Mouse (Mus musculus): ENCODE results near the gene Cyfip2. TPM values are rescaled to one million over a fixed set of nuclear protein-coding genes. Genes with fewer than 3 reads are reported as not detected.

The Cyfip2 gene
- total RNA-seq, 4 experiments from 2014 or later = 534 to 625 (median 593) TPM

- DNase-seq (ENCODE audit: low spot score in 2 of 2) = no peak
These were observed 71.4 kb downstream of the Cyfip2 start for GRCm38 (mm10) chr11:46241150-46241673.

DNA sequence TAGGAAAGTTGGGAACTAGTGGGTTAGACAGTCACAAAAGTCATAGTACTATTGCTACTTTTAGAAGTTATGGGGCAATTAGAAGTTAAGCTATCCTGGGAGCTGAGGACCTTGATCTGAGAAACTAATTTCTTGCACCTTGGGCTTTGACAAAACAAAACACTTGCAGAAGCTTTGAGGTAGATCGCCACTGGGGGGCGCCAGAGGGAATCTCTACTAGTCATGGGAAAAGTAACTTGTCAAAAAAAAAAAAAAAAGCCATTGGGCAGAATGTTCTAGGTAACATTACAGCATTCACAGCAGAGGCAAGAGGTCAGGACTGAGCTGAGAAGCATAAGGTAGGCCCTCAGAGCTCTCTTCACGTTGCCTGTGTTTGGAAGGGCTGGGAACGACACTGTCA is 75.7 kb downstream of the Cyfip2 start:
- DNase-seq (ENCODE audit: low spot score in 2 of 2) = peak in 1 of 2 experiments; percentile 70

DNA sequence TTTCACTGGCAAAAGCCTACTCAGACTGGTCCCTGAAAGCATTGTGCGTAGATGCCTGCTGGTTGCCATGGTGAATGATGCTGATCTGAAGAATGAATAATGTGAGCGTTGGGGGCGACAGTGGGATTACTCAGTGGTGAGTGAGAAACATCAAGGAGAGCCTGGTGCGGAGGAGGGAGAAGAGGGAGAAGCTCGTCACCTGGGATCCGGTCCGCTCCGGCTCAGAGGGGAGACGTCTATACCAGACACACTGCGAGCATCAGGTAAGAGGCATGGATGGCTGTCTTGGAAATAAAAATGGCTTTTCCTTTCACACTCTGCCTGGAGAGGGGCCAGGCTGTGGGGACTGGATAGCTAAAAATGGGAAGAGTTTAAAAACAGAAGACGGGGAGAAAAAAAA is 77.3 kb downstream of the Cyfip2 start, which contains the start of gene Fndc9:
Fndc9 (plus strand) TSS at position 198 of the 400 bp plus-strand sequence.
- peak in 1 of 2 experiments; percentile 94 for DNase-seq (ENCODE audit: low spot score in 2 of 2)

GRCm38 (mm10) chr11:46233966-46234365 is 78.7 kb downstream of the Cyfip2 start:
- no peak for DNase-seq (ENCODE audit: low spot score in 2 of 2)

- DNase-seq (ENCODE audit: low spot score in 2 of 2) = no peak
These were observed 79.9 kb downstream of the Cyfip2 start for GRCm38 (mm10) chr11:46232803-46233202.

DNA sequence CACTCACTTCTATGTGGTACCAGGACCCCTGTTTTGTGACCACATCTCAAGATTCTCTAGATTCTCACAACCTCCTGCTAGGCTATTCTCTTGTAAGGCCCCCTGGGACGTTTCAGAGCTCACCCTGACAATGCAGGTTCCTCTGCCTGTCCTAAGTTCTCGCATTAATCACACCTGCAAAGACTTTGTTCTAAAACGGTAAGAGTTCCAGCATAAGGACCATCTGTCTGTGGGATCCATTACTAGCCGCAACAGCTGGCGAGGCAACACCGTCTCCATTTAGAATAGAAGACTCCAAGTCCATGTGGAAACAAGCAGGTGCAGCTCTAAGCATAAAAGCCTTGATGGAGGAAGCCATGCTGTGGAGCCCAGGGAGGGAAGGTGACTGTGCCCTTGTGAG is 82.5 kb downstream of the Cyfip2 start:
- DNase-seq (ENCODE audit: low spot score in 2 of 2) = no peak

DNA sequence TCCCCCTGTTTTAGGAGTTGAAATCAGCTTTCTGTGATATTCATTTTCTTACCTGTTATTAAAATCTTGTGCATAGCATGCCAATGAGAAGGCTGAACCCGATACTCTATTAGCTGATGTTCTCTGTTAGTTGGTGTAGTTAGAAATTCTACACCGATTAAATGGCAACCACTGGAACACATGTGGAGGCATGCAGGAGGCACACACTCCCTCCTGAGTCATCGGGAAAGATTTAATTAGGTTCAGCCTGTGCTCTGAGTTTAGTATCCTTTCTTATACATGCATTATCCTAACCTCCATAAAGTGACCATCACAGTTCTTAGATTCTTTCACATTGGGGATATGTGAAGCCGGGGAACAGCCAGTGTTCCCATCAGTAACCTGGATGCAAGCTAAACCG is 87.3 kb downstream of the Cyfip2 start:
- DNase-seq (ENCODE audit: low spot score in 2 of 2) = no peak

GRCm38 (mm10) chr11:46223575-46223974 is 89.1 kb downstream of the Cyfip2 start:
- DNase-seq (ENCODE audit: low spot score in 2 of 2) = no peak

- DNase-seq (ENCODE audit: low spot score in 2 of 2) = no peak
These were observed 92.4 kb downstream of the Cyfip2 start for GRCm38 (mm10) chr11:46220211-46220610.

DNA sequence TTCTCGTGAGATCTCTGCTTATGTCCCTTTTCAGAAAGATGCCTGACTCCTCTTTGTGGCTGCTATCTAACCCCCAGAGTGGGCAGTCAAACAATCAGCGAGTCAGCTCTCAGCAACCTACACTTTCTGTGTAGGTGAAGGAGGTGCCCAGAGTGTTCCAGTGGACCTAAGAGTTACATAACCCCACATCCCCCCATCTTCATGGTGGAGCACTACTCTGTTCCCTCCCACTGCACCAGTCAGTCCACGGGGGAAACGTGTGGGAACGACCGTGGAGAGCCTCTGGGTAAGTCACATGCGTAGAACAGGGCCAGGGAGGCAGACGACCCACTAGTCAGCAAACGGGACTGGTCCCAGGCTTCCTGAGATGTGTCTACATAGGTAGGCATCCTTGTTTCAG is 93.3 kb downstream of the Cyfip2 start:
- no peak for DNase-seq (ENCODE audit: low spot score in 2 of 2)

GRCm38 (mm10) chr11:46218584-46218983 is 94.1 kb downstream of the Cyfip2 start:
- DNase-seq (ENCODE audit: low spot score in 2 of 2) = no peak

GRCm38 (mm10) chr11:46217686-46218085 is 95.0 kb downstream of the Cyfip2 start:
- DNase-seq (ENCODE audit: low spot score in 2 of 2) = no peak

- DNase-seq (ENCODE audit: low spot score in 2 of 2) = peak in 1 of 2 experiments; percentile 39
These were observed 96.0 kb downstream of the Cyfip2 start for GRCm38 (mm10) chr11:46216669-46217068.

DNA sequence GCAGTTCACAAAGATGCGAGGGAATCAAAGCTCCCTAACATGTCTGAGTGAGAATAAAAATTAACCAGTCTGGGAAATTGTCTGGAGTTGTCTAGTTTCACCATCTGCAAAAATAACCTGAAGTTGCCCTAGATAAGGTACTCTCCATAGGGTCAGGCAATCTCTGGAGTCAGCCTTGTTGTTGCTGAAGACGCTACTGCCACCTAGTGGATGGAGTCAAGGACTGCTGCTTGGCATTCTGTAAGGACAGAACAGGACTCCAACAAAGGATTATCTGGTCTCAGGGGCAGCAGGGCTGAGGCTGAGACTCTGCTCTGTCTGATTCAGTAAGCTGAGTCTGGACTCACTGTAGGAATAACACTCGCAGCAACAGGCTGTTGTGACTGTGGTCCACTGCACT is 97.3 kb downstream of the Cyfip2 start:
- no peak for DNase-seq (ENCODE audit: low spot score in 2 of 2)

- no peak for DNase-seq (ENCODE audit: low spot score in 2 of 2)
These were observed 98.1 kb downstream of the Cyfip2 start for GRCm38 (mm10) chr11:46214368-46215230.

- no peak for DNase-seq (ENCODE audit: low spot score in 2 of 2)
These were observed 98.8 kb downstream of the Cyfip2 start for GRCm38 (mm10) chr11:46213844-46214243.

DNA sequence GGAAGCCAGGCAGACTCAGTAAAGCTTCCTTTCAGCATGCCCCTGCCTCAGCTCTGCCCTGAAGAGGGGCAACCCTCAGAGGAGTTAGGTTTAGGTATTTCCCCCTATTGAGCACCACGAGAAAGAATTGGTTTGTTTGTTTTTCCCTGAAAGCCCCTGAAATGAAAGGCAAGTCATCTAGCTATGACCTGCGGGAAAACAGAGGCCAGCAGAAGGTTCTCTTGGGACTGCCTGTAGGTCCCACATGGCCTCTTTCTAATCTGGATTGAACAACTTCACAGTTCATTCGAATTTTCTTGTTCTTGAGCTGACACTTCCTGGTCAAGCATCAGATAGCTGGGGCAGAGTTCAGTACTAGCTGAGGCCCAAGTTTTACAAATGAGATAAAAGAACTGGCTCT is 100.8 kb downstream of the Cyfip2 start:
- no peak for DNase-seq (ENCODE audit: low spot score in 2 of 2)

DNA sequence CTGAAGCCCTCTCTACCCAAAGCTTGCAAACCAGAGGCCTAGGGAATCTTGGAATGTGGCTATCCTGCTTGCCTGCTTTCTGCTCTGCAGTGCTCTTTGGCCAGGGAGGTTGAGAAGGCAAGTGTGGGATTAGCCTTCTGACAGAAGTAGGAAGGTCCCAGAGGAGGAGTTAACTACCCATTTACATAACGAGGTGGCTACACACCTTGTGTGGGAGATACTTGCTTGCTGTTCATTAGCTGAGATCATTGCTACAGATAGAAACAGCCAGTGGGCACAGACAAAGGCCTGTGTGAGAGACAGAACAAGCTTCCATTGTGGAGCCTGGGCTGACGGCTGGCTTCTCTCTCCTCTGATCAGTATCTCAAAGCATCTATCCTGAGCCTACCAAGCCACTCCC is 102.8 kb downstream of the Cyfip2 start:
- no peak for DNase-seq (ENCODE audit: low spot score in 2 of 2)

GRCm38 (mm10) chr11:46205639-46206409 is 106.8 kb downstream of the Cyfip2 start:
- no peak for DNase-seq (ENCODE audit: low spot score in 2 of 2)

DNA sequence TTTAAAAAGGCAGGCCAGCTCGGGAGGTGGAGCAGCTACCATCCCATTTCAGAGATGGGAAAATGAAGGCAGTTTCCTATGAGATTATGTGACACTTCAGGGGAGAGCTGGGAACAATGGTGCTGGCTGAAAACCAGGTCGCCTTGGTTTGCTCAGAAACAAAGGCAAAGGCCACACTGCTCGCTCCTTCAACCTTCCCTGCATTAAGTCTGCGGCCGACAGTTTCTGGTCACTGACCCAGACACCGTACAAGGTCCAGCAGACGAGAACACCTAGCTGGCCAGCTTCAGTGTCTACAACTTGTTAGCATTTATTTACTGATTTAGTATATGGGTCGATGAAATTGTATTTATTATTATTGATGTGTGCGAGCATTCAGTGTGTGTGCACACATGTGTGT is 107.8 kb downstream of the Cyfip2 start:
- no peak for DNase-seq (ENCODE audit: low spot score in 2 of 2)

- no peak for DNase-seq (ENCODE audit: low spot score in 2 of 2)
These were observed 110.1 kb downstream of the Cyfip2 start for GRCm38 (mm10) chr11:46202547-46202887.

All from left cerebral cortex, adult 8-10 months (tissue).